Mouse (Mus musculus): ENCODE results near the gene Ssu2. TPM values are rescaled to one million over a fixed set of nuclear protein-coding genes. Genes with fewer than 3 reads are reported as not detected.
A peak's percentile ranks its signal among the peaks of the same experiment; 100 is the strongest.

Ssu2 gene
- polyA plus RNA-seq, 1 experiment from 2014 or later, result 0.90 TPM

- Histone ChIP-seq H3K4me1 (ENCODE audit: control insufficient read depth, insufficient read depth, low read length) (no peaks in the 10 kb centered on the region), H3K36me3 (ENCODE audit: control insufficient read depth, insufficient read depth, low read length) (no peaks in the 10 kb centered on the region), H3K9me3 (ENCODE audit: control insufficient read depth, low read length) (no peaks in the 10 kb centered on the region), H3K27ac (ENCODE audit: low read depth, low read length) (no peak overlapping the region), H3K27me3 (ENCODE audit: control insufficient read depth, insufficient read depth, low read length) (no peaks in the 10 kb centered on the region), H3K4me3 (ENCODE audit: low read depth, low read length) (no peak overlapping the region), H3K9ac (ENCODE audit: low read length) (no peak overlapping the region), H3K4me2 (ENCODE audit: low read depth) (no peak overlapping the region)
- ATAC-seq (ENCODE audit: insufficient read depth, low FRiP score, low TSS enrichment), result no peak
- DNase-seq (ENCODE audit: low spot score), result no peak
- WGBS, result 86% methylated on average over 3 of the region's 3 CpGs
Measured at GRCm38 (mm10) chr6:112396352-112396751, 8.5 kb upstream of the Ssu2 start.

GRCm38 (mm10) chr6:112388385-112388784, 562 bp upstream of the Ssu2 start:
- 90% methylated on average over 3 of the region's 3 CpGs for WGBS
- no peak overlapping the region for H3K4me3 ChIP-seq (ENCODE audit: low read depth, low read length)
- no peak overlapping the region for H3K4me2 ChIP-seq (ENCODE audit: low read depth)
- no peaks in the 10 kb centered on the region for H3K4me1 ChIP-seq (ENCODE audit: control insufficient read depth, insufficient read depth, low read length)
- no peak overlapping the region for H3K9ac ChIP-seq (ENCODE audit: low read length)
- H3K27me3 ChIP-seq (ENCODE audit: control insufficient read depth, insufficient read depth, low read length), result no peaks in the 10 kb centered on the region
- H3K36me3 ChIP-seq (ENCODE audit: control insufficient read depth, insufficient read depth, low read length), result no peaks in the 10 kb centered on the region
- no peaks in the 10 kb centered on the region for H3K9me3 ChIP-seq (ENCODE audit: control insufficient read depth, low read length)
- H3K27ac ChIP-seq (ENCODE audit: low read depth, low read length), result no peak overlapping the region
- DNase-seq (ENCODE audit: low spot score) (no peak), ATAC-seq (ENCODE audit: insufficient read depth, low FRiP score, low TSS enrichment) (no peak)

GRCm38 (mm10) chr6:112386260-112386659, 1.6 kb downstream of the Ssu2 start:
- 76% methylated on average over 2 of the region's 2 CpGs for WGBS
- H3K9me3 ChIP-seq (ENCODE audit: control insufficient read depth, low read length), result no peaks in the 10 kb centered on the region
- H3K36me3 ChIP-seq (ENCODE audit: control insufficient read depth, insufficient read depth, low read length), result no peaks in the 10 kb centered on the region
- H3K9ac ChIP-seq (ENCODE audit: low read length), result no peak overlapping the region
- H3K4me1 ChIP-seq (ENCODE audit: control insufficient read depth, insufficient read depth, low read length), result no peaks in the 10 kb centered on the region
- no peak overlapping the region for H3K27ac ChIP-seq (ENCODE audit: low read depth, low read length)
- ATAC-seq (ENCODE audit: insufficient read depth, low FRiP score, low TSS enrichment) (no peak), DNase-seq (ENCODE audit: low spot score) (no peak)
- H3K4me2 ChIP-seq (ENCODE audit: low read depth), result no peak overlapping the region
- no peak overlapping the region for H3K4me3 ChIP-seq (ENCODE audit: low read depth, low read length)
- H3K27me3 ChIP-seq (ENCODE audit: control insufficient read depth, insufficient read depth, low read length), result no peaks in the 10 kb centered on the region

- H3K27ac ChIP-seq (ENCODE audit: low read depth, low read length), result no peak overlapping the region
- no peaks in the 10 kb centered on the region for H3K27me3 ChIP-seq (ENCODE audit: control insufficient read depth, insufficient read depth, low read length)
- H3K4me1 ChIP-seq (ENCODE audit: control insufficient read depth, insufficient read depth, low read length), result no peaks in the 10 kb centered on the region
- no peak overlapping the region for H3K4me2 ChIP-seq (ENCODE audit: low read depth)
- no peaks in the 10 kb centered on the region for H3K9me3 ChIP-seq (ENCODE audit: control insufficient read depth, low read length)
- H3K9ac ChIP-seq (ENCODE audit: low read length), result no peak overlapping the region
- WGBS, result 89% methylated on average over 8 of the region's 8 CpGs
- DNase-seq (ENCODE audit: low spot score), result no peak
- H3K4me3 ChIP-seq (ENCODE audit: low read depth, low read length), result no peak overlapping the region
- ATAC-seq (ENCODE audit: insufficient read depth, low FRiP score, low TSS enrichment), result no peak; the same call in 1 of the 2 replicates
- H3K36me3 ChIP-seq (ENCODE audit: control insufficient read depth, insufficient read depth, low read length), result no peaks in the 10 kb centered on the region
Measured at GRCm38 (mm10) chr6:112382990-112383685, 4.7 kb downstream of the Ssu2 start.

GRCm38 (mm10) chr6:112379054-112379453, 8.8 kb downstream of the Ssu2 start:
- Histone ChIP-seq H3K4me3 (ENCODE audit: low read depth, low read length) (no peak overlapping the region), H3K4me2 (ENCODE audit: low read depth) (no peak overlapping the region), H3K27ac (ENCODE audit: low read depth, low read length) (no peak overlapping the region), H3K4me1 (ENCODE audit: control insufficient read depth, insufficient read depth, low read length) (no peaks in the 10 kb centered on the region), H3K9ac (ENCODE audit: low read length) (no peak overlapping the region), H3K27me3 (ENCODE audit: control insufficient read depth, insufficient read depth, low read length) (no peaks in the 10 kb centered on the region), H3K36me3 (ENCODE audit: control insufficient read depth, insufficient read depth, low read length) (no peaks in the 10 kb centered on the region), H3K9me3 (ENCODE audit: control insufficient read depth, low read length) (no peaks in the 10 kb centered on the region)
- no peak for ATAC-seq (ENCODE audit: insufficient read depth, low FRiP score, low TSS enrichment)
- WGBS, result 89% methylated on average over 9 of the region's 9 CpGs
- no peak for DNase-seq (ENCODE audit: low spot score)

- no peaks in the 10 kb centered on the region for H3K27me3 ChIP-seq (ENCODE audit: control insufficient read depth, insufficient read depth, low read length)
- no peak overlapping the region for H3K9ac ChIP-seq (ENCODE audit: low read length)
- no peaks in the 10 kb centered on the region for H3K4me1 ChIP-seq (ENCODE audit: control insufficient read depth, insufficient read depth, low read length)
- no peak overlapping the region for H3K4me3 ChIP-seq (ENCODE audit: low read depth, low read length)
- 72% methylated on average over 9 of the region's 13 CpGs for WGBS
- H3K9me3 ChIP-seq (ENCODE audit: control insufficient read depth, low read length), result no peaks in the 10 kb centered on the region
- no peaks in the 10 kb centered on the region for H3K36me3 ChIP-seq (ENCODE audit: control insufficient read depth, insufficient read depth, low read length)
- DNase-seq (ENCODE audit: low spot score), result no peak
- no peak overlapping the region for H3K27ac ChIP-seq (ENCODE audit: low read depth, low read length)
- ATAC-seq (ENCODE audit: insufficient read depth, low FRiP score, low TSS enrichment), result no peak
- no peak overlapping the region for H3K4me2 ChIP-seq (ENCODE audit: low read depth)
Measured at GRCm38 (mm10) chr6:112375661-112376392, 12.0 kb downstream of the Ssu2 start.

GRCm38 (mm10) chr6:112373886-112374585, 13.8 kb downstream of the Ssu2 start:
- no peaks in the 10 kb centered on the region for H3K36me3 ChIP-seq (ENCODE audit: control insufficient read depth, insufficient read depth, low read length)
- no peak overlapping the region for H3K27ac ChIP-seq (ENCODE audit: low read depth, low read length)
- no peak overlapping the region for H3K9ac ChIP-seq (ENCODE audit: low read length)
- H3K27me3 ChIP-seq (ENCODE audit: control insufficient read depth, insufficient read depth, low read length), result no peaks in the 10 kb centered on the region
- H3K4me2 ChIP-seq (ENCODE audit: low read depth), result no peak overlapping the region
- WGBS, result 42% methylated on average over 8 of the region's 8 CpGs
- no peaks in the 10 kb centered on the region for H3K4me1 ChIP-seq (ENCODE audit: control insufficient read depth, insufficient read depth, low read length)
- ATAC-seq (ENCODE audit: insufficient read depth, low FRiP score, low TSS enrichment), result peak; percentile 74
- peak; percentile 44 for DNase-seq (ENCODE audit: low spot score)
- no peak overlapping the region for H3K4me3 ChIP-seq (ENCODE audit: low read depth, low read length)
- H3K9me3 ChIP-seq (ENCODE audit: control insufficient read depth, low read length), result no peaks in the 10 kb centered on the region

GRCm38 (mm10) chr6:112365294-112365693, 22.5 kb downstream of the Ssu2 start:
- ATAC-seq (ENCODE audit: insufficient read depth, low FRiP score, low TSS enrichment) (no peak), DNase-seq (ENCODE audit: low spot score) (no peak)
- Histone ChIP-seq H3K4me3 (ENCODE audit: low read depth, low read length) (no peak overlapping the region), H3K9me3 (ENCODE audit: control insufficient read depth, low read length) (no peaks in the 10 kb centered on the region), H3K27me3 (ENCODE audit: control insufficient read depth, insufficient read depth, low read length) (no peaks in the 10 kb centered on the region), H3K4me2 (ENCODE audit: low read depth) (no peak overlapping the region), H3K4me1 (ENCODE audit: control insufficient read depth, insufficient read depth, low read length) (no peaks in the 10 kb centered on the region), H3K36me3 (ENCODE audit: control insufficient read depth, insufficient read depth, low read length) (no peaks in the 10 kb centered on the region), H3K27ac (ENCODE audit: low read depth, low read length) (no peak overlapping the region), H3K9ac (ENCODE audit: low read length) (no peak overlapping the region)
- 80% methylated on average over 10 of the region's 10 CpGs for WGBS
